Mouse (Mus musculus) ES-Bruce4 (cell line): ENCODE measurements around the gene Srsf6. TPM values are rescaled to one million over a fixed set of nuclear protein-coding genes. Genes with fewer than 3 reads are reported as not detected.

Experiments
- H3K27ac ChIP-seq: 2 replicates; pipeline ENCODE4 v1.5.1; 2012; ENCODE audit warnings: low read length, inconsistent platforms; ENCODE audit not compliant: insufficient read depth
- H3K27me3 ChIP-seq: 2 replicates; pipeline ENCODE4 v1.6.1; 2012; ENCODE audit warnings: mild to moderate bottlenecking, low read length, inconsistent platforms; ENCODE audit not compliant: control insufficient read depth, poor library complexity, insufficient read depth, severe bottlenecking
- H3K36me3 ChIP-seq: 2 replicates; pipeline ENCODE4 v1.6.1; 2012; ENCODE audit warnings: inconsistent platforms, mild to moderate bottlenecking, low read length, moderate library complexity; ENCODE audit not compliant: control insufficient read depth, poor library complexity, insufficient read depth, severe bottlenecking
- H3K4me1 ChIP-seq: one replicate; pipeline ENCODE4 v1.8.1; 2011; ENCODE audit warnings: low read length; ENCODE audit not compliant: control insufficient read depth, insufficient read depth
- H3K4me3 ChIP-seq: 2 replicates; pipeline ENCODE4 v1.5.1; 2011; ENCODE audit warnings: low read depth, mild to moderate bottlenecking, low read length
- H3K9ac ChIP-seq: 2 replicates; pipeline ENCODE4 v1.6.1; 2012; ENCODE audit warnings: low read depth, mild to moderate bottlenecking, inconsistent platforms; ENCODE audit not compliant: poor library complexity, severe bottlenecking
- H3K9me3 ChIP-seq: replicated peaks from 2 replicates; pipeline ENCODE4 v1.6.1; 2012; ENCODE audit warnings: mild to moderate bottlenecking, low read length, inconsistent platforms; ENCODE audit not compliant: control insufficient read depth, poor library complexity, insufficient read depth, severe bottlenecking
- CTCF ChIP-seq: IDR thresholded peaks from one replicate; pipeline ENCODE4 v1.8.1; 2011; ENCODE audit warnings: low read depth, low read length
- EP300 ChIP-seq: IDR thresholded peaks from 2 replicates; pipeline ENCODE4 v1.6.1; 2011; ENCODE audit warnings: low read depth, low read length; ENCODE audit not compliant: insufficient read depth
- POLR2A ChIP-seq: IDR thresholded peaks from one replicate; pipeline ENCODE4 v1.8.1; 2011; ENCODE audit warnings: low read length; ENCODE audit not compliant: insufficient read depth
- polyA plus RNA-seq: library from polyadenylated mRNA; stranded (reverse); fragments of >200 nt; gene quantifications from 2 replicates; pipeline ENCODE4 v1.2.4, GENCODE M21; 2011; ENCODE audit warnings: low read depth; ENCODE audit not compliant: missing spikeins, insufficient read depth, insufficient read length

Srsf6 gene
- polyA plus RNA-seq, 1 experiment: 172 TPM

GRCm38 (mm10) chr2:162972752-162973151 lies 41.4 kb downstream of the Srsf6 start:
- H3K27me3 ChIP-seq: no peaks in the 10 kb centered on the region
- H3K27ac ChIP-seq: no peak overlapping the region
- no peak overlapping the region for H3K9ac ChIP-seq
- TF ChIP-seq EP300: no peak
- no peak for TF ChIP-seq CTCF
- TF ChIP-seq POLR2A: no peak
- H3K9me3 ChIP-seq: no peaks in the 10 kb centered on the region
- H3K4me1 ChIP-seq: no peaks in the 10 kb centered on the region
- no peaks in the 10 kb centered on the region for H3K36me3 ChIP-seq
- no peak overlapping the region for H3K4me3 ChIP-seq

GRCm38 (mm10) chr2:162973206-162973605 lies 41.9 kb downstream of the Srsf6 start:
- H3K4me3 ChIP-seq: no peak overlapping the region
- H3K9ac ChIP-seq: no peak overlapping the region
- no peaks in the 10 kb centered on the region for H3K9me3 ChIP-seq
- no peaks in the 10 kb centered on the region for H3K36me3 ChIP-seq
- H3K27ac ChIP-seq: no peak overlapping the region
- no peaks in the 10 kb centered on the region for H3K27me3 ChIP-seq
- no peak for TF ChIP-seq POLR2A
- H3K4me1 ChIP-seq: no peaks in the 10 kb centered on the region

- Histone ChIP-seq H3K27me3 (no peaks in the 10 kb centered on the region), H3K4me1 (no peaks in the 10 kb centered on the region), H3K27ac (no peak overlapping the region), H3K9me3 (no peaks in the 10 kb centered on the region), H3K36me3 (no peaks in the 10 kb centered on the region), H3K9ac (no peak overlapping the region), H3K4me3 (no peak overlapping the region)
- TF ChIP-seq EP300: no peak
- TF ChIP-seq POLR2A: no peak
- no peak for TF ChIP-seq CTCF
These were observed 42.3 kb downstream of the Srsf6 start for GRCm38 (mm10) chr2:162973637-162974036.

- no peaks in the 10 kb centered on the region for H3K27me3 ChIP-seq
- H3K4me1 ChIP-seq: no peaks in the 10 kb centered on the region
- H3K9ac ChIP-seq: no peak overlapping the region
- no peak for TF ChIP-seq POLR2A
- no peak for TF ChIP-seq EP300
- no peak for TF ChIP-seq CTCF
- no peaks in the 10 kb centered on the region for H3K9me3 ChIP-seq
- H3K27ac ChIP-seq: no peak overlapping the region
- H3K4me3 ChIP-seq: no peak overlapping the region
- no peaks in the 10 kb centered on the region for H3K36me3 ChIP-seq
These were observed 43.9 kb downstream of the Srsf6 start for GRCm38 (mm10) chr2:162975157-162975775.

- no peak overlapping the region for H3K4me3 ChIP-seq
- no peak overlapping the region for H3K9ac ChIP-seq
- no peaks in the 10 kb centered on the region for H3K4me1 ChIP-seq
- H3K36me3 ChIP-seq: no peaks in the 10 kb centered on the region
- no peaks in the 10 kb centered on the region for H3K27me3 ChIP-seq
- no peaks in the 10 kb centered on the region for H3K9me3 ChIP-seq
- no peak for TF ChIP-seq POLR2A
- no peak for TF ChIP-seq CTCF
- no peak for TF ChIP-seq EP300
- H3K27ac ChIP-seq: no peak overlapping the region
These were observed 44.7 kb downstream of the Srsf6 start for GRCm38 (mm10) chr2:162976001-162976400.

GRCm38 (mm10) chr2:162984381-162984780 lies 53.1 kb downstream of the Srsf6 start:
- Histone ChIP-seq H3K4me3 (no peak overlapping the region), H3K4me1 (no peaks in the 10 kb centered on the region), H3K27me3 (no peaks in the 10 kb centered on the region), H3K9ac (no peak overlapping the region), H3K9me3 (no peaks in the 10 kb centered on the region), H3K36me3 (no peaks in the 10 kb centered on the region), H3K27ac (no peak overlapping the region)
- TF ChIP-seq CTCF: no peak

GRCm38 (mm10) chr2:162985923-162986322 lies 54.6 kb downstream of the Srsf6 start:
- Histone ChIP-seq H3K27ac (no peak overlapping the region), H3K4me1 (no peaks in the 10 kb centered on the region), H3K9me3 (no peaks in the 10 kb centered on the region), H3K9ac (no peak overlapping the region), H3K36me3 (no peaks in the 10 kb centered on the region), H3K27me3 (no peaks in the 10 kb centered on the region), H3K4me3 (no peak overlapping the region)
- TF ChIP-seq EP300 (no peak), POLR2A (no peak), CTCF (no peak)

Other genes starting within 250 kb of the Srsf6 start
- 1.1 and 2.7 TPM in 2 replicates for gene L3mbtl1, start 11.9 kb downstream of the Srsf6 start, polyA plus RNA-seq
- gene Sgk2, start 55.8 kb downstream of the Srsf6 start, polyA plus RNA-seq: 0.65 and 0.66 TPM in 2 replicates
- 62.6 and 69.4 TPM in 2 replicates for gene Ift52, start 85.8 kb downstream of the Srsf6 start, polyA plus RNA-seq
- gene Mybl2, start 123.2 kb downstream of the Srsf6 start, polyA plus RNA-seq: 471 and 519 TPM in 2 replicates
- 34.9 and 36.3 TPM in 2 replicates for gene Gtsf1l, start 156.3 kb downstream of the Srsf6 start, polyA plus RNA-seq